Mouse (Mus musculus): ENCODE data around the gene Zfhx3. TPM values are rescaled to one million over a fixed set of nuclear protein-coding genes. Genes with fewer than 3 reads are reported as not detected.

The Zfhx3 gene
- total and polyA plus RNA-seq, 3 experiments, result 0.11 to 0.30 TPM; not detected in 1

- ATAC-seq (ENCODE audit: extremely low read depth, insufficient number of reproducible peaks, low FRiP score, poor library complexity, severe bottlenecking), result no peak
Observed at GRCm38 (mm10) chr8:108973639-108974325, 1031.3 kb downstream of the Zfhx3 start.

GRCm38 (mm10) chr8:108977693-108978361, 1035.4 kb downstream of the Zfhx3 start:
- Histone ChIP-seq H3K4me1 (ENCODE audit: insufficient read depth, low read depth, low read length) (no peaks in the 10 kb centered on the region), H3K27me3 (ENCODE audit: insufficient read depth, low read length) (no peaks in the 10 kb centered on the region), H3K4me3 (ENCODE audit: low read depth, low read length) (no peak overlapping the region), H3K9me3 (replicated peaks) (peaks cover 36% of the 10 kb centered on the region), H3K36me3 (replicated peaks) (no peaks in the 10 kb centered on the region)
- ATAC-seq (ENCODE audit: extremely low read depth, insufficient number of reproducible peaks, low FRiP score, poor library complexity, severe bottlenecking) (no peak), DNase-seq (ENCODE audit: low spot score) (no peak)
- no peak for TF ChIP-seq POLR2AphosphoS5 (IDR thresholded peaks at IDR 0.05; ENCODE audit: insufficient replicate concordance, low read depth, low read length)
- no peak for TF ChIP-seq GATA1 (IDR thresholded peaks at IDR 0.05; ENCODE audit: borderline replicate concordance, low read length)
- no peak for TF ChIP-seq GATA2 (IDR thresholded peaks at IDR 0.05; ENCODE audit: borderline replicate concordance, low read depth, low read length)
- no peak for TF ChIP-seq TAL1 (conservative IDR thresholded peaks at IDR 0.05; ENCODE audit: low read depth, low read length)
- TF ChIP-seq CTCF (IDR thresholded peaks at IDR 0.05; ENCODE audit: low read depth, low read length), result no peak

More at GRCm38 (mm10) chr8:108973639-108974325, 1031.3 kb downstream of the Zfhx3 start:
- no peak overlapping the region for H3K4me3 ChIP-seq (ENCODE audit: low read depth, low read length)
- H3K27me3 ChIP-seq (ENCODE audit: insufficient read depth, low read length), result no peaks in the 10 kb centered on the region
- H3K36me3 ChIP-seq (replicated peaks), result no peaks in the 10 kb centered on the region
- H3K9me3 ChIP-seq (replicated peaks), result peaks cover 49% of the 10 kb centered on the region
- no peaks in the 10 kb centered on the region for H3K4me1 ChIP-seq (ENCODE audit: insufficient read depth, low read depth, low read length)
- no peak for TF ChIP-seq GATA2 (IDR thresholded peaks at IDR 0.05; ENCODE audit: borderline replicate concordance, low read depth, low read length)
- no peak for TF ChIP-seq POLR2AphosphoS5 (IDR thresholded peaks at IDR 0.05; ENCODE audit: insufficient replicate concordance, low read depth, low read length)
- no peak for TF ChIP-seq CTCF (IDR thresholded peaks at IDR 0.05; ENCODE audit: low read depth, low read length)
- TF ChIP-seq GATA1 (IDR thresholded peaks at IDR 0.05; ENCODE audit: borderline replicate concordance, low read length), result no peak
- TF ChIP-seq TAL1 (conservative IDR thresholded peaks at IDR 0.05; ENCODE audit: low read depth, low read length), result no peak
- DNase-seq (ENCODE audit: low spot score), result no peak

- no peak for ATAC-seq (ENCODE audit: extremely low read depth, insufficient number of reproducible peaks, low FRiP score, poor library complexity, severe bottlenecking)
- TF ChIP-seq TAL1 (conservative IDR thresholded peaks at IDR 0.05; ENCODE audit: low read depth, low read length), result no peak
- no peak for TF ChIP-seq POLR2AphosphoS5 (IDR thresholded peaks at IDR 0.05; ENCODE audit: insufficient replicate concordance, low read depth, low read length)
- TF ChIP-seq GATA2 (IDR thresholded peaks at IDR 0.05; ENCODE audit: borderline replicate concordance, low read depth, low read length), result no peak
- TF ChIP-seq GATA1 (IDR thresholded peaks at IDR 0.05; ENCODE audit: borderline replicate concordance, low read length), result no peak
- TF ChIP-seq CTCF (IDR thresholded peaks at IDR 0.05; ENCODE audit: low read depth, low read length), result no peak
Observed at GRCm38 (mm10) chr8:108978362-108978750, 1035.9 kb downstream of the Zfhx3 start.

GRCm38 (mm10) chr8:108984904-108985303, 1042.5 kb downstream of the Zfhx3 start:
- TF ChIP-seq POLR2AphosphoS5 (IDR thresholded peaks at IDR 0.05; ENCODE audit: insufficient replicate concordance, low read depth, low read length) (no peak), CTCF (IDR thresholded peaks at IDR 0.05; ENCODE audit: low read depth, low read length) (no peak), TAL1 (conservative IDR thresholded peaks at IDR 0.05; ENCODE audit: low read depth, low read length) (no peak), GATA2 (IDR thresholded peaks at IDR 0.05; ENCODE audit: borderline replicate concordance, low read depth, low read length) (no peak), GATA1 (IDR thresholded peaks at IDR 0.05; ENCODE audit: borderline replicate concordance, low read length) (no peak)
- Histone ChIP-seq H3K36me3 (replicated peaks) (no peaks in the 10 kb centered on the region), H3K4me3 (ENCODE audit: low read depth, low read length) (no peak overlapping the region), H3K4me1 (ENCODE audit: insufficient read depth, low read depth, low read length) (no peaks in the 10 kb centered on the region), H3K9me3 (replicated peaks) (peaks cover 32% of the 10 kb centered on the region), H3K27me3 (ENCODE audit: insufficient read depth, low read length) (no peaks in the 10 kb centered on the region)
- ATAC-seq (ENCODE audit: extremely low read depth, insufficient number of reproducible peaks, low FRiP score, poor library complexity, severe bottlenecking) (no peak), DNase-seq (ENCODE audit: low spot score) (no peak)

More at GRCm38 (mm10) chr8:108978362-108978750, 1035.9 kb downstream of the Zfhx3 start:
- no peak for DNase-seq (ENCODE audit: low spot score)
- Histone ChIP-seq H3K4me1 (ENCODE audit: insufficient read depth, low read depth, low read length) (no peaks in the 10 kb centered on the region), H3K27me3 (ENCODE audit: insufficient read depth, low read length) (no peaks in the 10 kb centered on the region), H3K9me3 (replicated peaks) (peaks cover 37% of the 10 kb centered on the region), H3K4me3 (ENCODE audit: low read depth, low read length) (no peak overlapping the region), H3K36me3 (replicated peaks) (no peaks in the 10 kb centered on the region)

- TF ChIP-seq TAL1 (conservative IDR thresholded peaks at IDR 0.05; ENCODE audit: low read depth, low read length), result no peak
- TF ChIP-seq CTCF (IDR thresholded peaks at IDR 0.05; ENCODE audit: low read depth, low read length), result no peak
- TF ChIP-seq GATA1 (IDR thresholded peaks at IDR 0.05; ENCODE audit: borderline replicate concordance, low read length), result no peak
- TF ChIP-seq GATA2 (IDR thresholded peaks at IDR 0.05; ENCODE audit: borderline replicate concordance, low read depth, low read length), result no peak
- no peaks in the 10 kb centered on the region for H3K36me3 ChIP-seq (replicated peaks)
- no peak for ATAC-seq (ENCODE audit: extremely low read depth, insufficient number of reproducible peaks, low FRiP score, poor library complexity, severe bottlenecking)
Observed at GRCm38 (mm10) chr8:108989841-108990240, 1047.4 kb downstream of the Zfhx3 start.

GRCm38 (mm10) chr8:108990537-108990936, 1048.1 kb downstream of the Zfhx3 start:
- Histone ChIP-seq H3K4me3 (ENCODE audit: low read depth, low read length) (no peak overlapping the region), H3K36me3 (replicated peaks) (no peaks in the 10 kb centered on the region), H3K27me3 (ENCODE audit: insufficient read depth, low read length) (no peaks in the 10 kb centered on the region), H3K9me3 (replicated peaks) (peaks cover 47% of the 10 kb centered on the region), H3K4me1 (ENCODE audit: insufficient read depth, low read depth, low read length) (no peaks in the 10 kb centered on the region)
- no peak for TF ChIP-seq CTCF (IDR thresholded peaks at IDR 0.05; ENCODE audit: low read depth, low read length)
- no peak for TF ChIP-seq TAL1 (conservative IDR thresholded peaks at IDR 0.05; ENCODE audit: low read depth, low read length)
- TF ChIP-seq GATA1 (IDR thresholded peaks at IDR 0.05; ENCODE audit: borderline replicate concordance, low read length), result no peak
- no peak for TF ChIP-seq POLR2AphosphoS5 (IDR thresholded peaks at IDR 0.05; ENCODE audit: insufficient replicate concordance, low read depth, low read length)
- ATAC-seq (ENCODE audit: extremely low read depth, insufficient number of reproducible peaks, low FRiP score, poor library complexity, severe bottlenecking), result no peak
- DNase-seq (ENCODE audit: low spot score), result no peak

More at GRCm38 (mm10) chr8:108989841-108990240, 1047.4 kb downstream of the Zfhx3 start:
- Histone ChIP-seq H3K9me3 (replicated peaks) (peaks cover 44% of the 10 kb centered on the region), H3K27me3 (ENCODE audit: insufficient read depth, low read length) (no peaks in the 10 kb centered on the region), H3K4me1 (ENCODE audit: insufficient read depth, low read depth, low read length) (no peaks in the 10 kb centered on the region), H3K4me3 (ENCODE audit: low read depth, low read length) (no peak overlapping the region)
- DNase-seq (ENCODE audit: low spot score), result no peak
